Comparison of ENCODE assay signal across 9 mouse cellular contexts in the genomic region with DNA sequence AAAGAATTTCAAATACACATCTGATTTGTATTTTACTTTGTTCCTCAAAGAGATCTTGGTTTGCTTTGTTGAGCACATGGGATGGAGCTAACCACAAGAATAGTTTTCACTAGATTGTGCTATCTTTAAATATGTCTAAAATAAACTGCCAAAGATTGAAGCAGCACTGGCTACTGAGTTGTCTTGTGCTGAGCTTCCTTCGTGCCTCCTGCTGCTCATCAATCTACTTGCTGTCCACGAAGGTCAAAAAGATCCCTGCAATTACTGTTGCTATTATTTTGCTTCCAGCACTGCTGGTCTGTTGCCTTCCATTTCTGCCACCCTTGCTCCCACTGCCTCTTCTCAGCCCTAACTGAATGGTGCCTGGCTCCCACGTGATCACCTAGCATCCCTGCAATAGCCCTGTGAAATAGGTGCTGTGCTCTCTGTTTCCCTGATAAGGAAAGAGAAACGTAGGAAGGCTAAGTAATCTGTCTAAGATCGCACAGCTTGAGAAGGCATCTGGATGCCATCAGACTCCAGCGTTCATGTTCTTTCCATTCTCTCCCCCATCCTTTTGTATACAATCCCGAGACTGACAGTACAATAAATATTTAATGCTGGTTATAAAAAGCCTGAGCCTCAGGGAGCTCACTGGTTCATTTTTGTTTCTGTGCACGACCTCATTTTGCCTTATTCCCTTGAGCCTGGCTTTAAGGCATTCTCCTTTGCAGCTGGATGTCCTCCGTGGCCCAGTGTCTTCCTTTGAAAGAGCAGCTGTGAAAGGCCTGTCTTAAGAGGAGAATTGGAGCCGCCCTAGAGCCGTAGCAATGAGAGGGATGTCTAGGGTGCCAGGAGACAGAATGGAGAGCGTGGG. TPM values are rescaled to one million over a fixed set of nuclear protein-coding genes. Genes with fewer than 3 reads are reported as not detected.
DNase-seq lines count a peak whose midpoint lies in the region; ATAC-seq and TF ChIP-seq lines count a peak whose summit lies in the region.
"Had no signal": no experiment of that assay in that cellular context is flagged by ENCODE, and none has a peak within 500 bp of the region (broad histone marks: within the 10 kb centered on the region; RNA-seq: fewer than 3 reads in every experiment).

No protein-coding gene starts in this region.

- peak; percentile 72 for DNase-seq in intestine, embryonic 14.5 days (ENCODE audit: low spot score)
- DNase-seq in embryo, embryonic 11 days, result peak; percentile 19
- peak; percentile 29 for DNase-seq in hindbrain, embryonic 11.5 days (ENCODE audit: low spot score)
- DNase-seq in layer of hippocampus, postnatal 10 days (ENCODE audit: low spot score in 2 of 2), result no peak
- DNase-seq in left cerebral cortex, postnatal 10 days (ENCODE audit: extremely low spot score in 1 of 2, low spot score in 2 of 2), result no peak
- no peak for DNase-seq in thymus, postnatal 4 days

- H3K9me3 ChIP-seq in intestine, embryonic 14.5 days (ENCODE audit: control insufficient read depth, low read length), result no peaks in the 10 kb centered on the region
- no peaks in the 10 kb centered on the region for H3K9me3 ChIP-seq in intestine, postnatal 0 days (ENCODE audit: control insufficient read depth)
- H3K9me3 ChIP-seq in hindbrain, embryonic 11.5 days (ENCODE audit: control insufficient read depth, low read length), result no peaks in the 10 kb centered on the region
- H3K9me3 ChIP-seq: liver, embryonic 12.5 days had no signal

- intact Hi-C loops in left cerebral cortex, postnatal 10 days (cut with DNase I), result no loop called here

- H3K4me3 ChIP-seq in intestine, embryonic 14.5 days (ENCODE audit: low read depth, low read length), result no peak overlapping the region
- H3K4me3 ChIP-seq in intestine, postnatal 0 days (ENCODE audit: low read depth, low read length), result no peak overlapping the region
- no peak overlapping the region for H3K4me3 ChIP-seq in hindbrain, embryonic 11.5 days (ENCODE audit: low read depth, low read length)
- no peak overlapping the region for H3K4me3 ChIP-seq in myocyte
- H3K4me3 ChIP-seq: liver, embryonic 12.5 days had no signal

- WGBS in intestine, embryonic 14.5 days, result 13% methylated on average over 12 of the region's 12 CpGs
- WGBS in intestine, postnatal 0 days, result 24% methylated on average over 12 of the region's 12 CpGs
- 34% methylated on average over 12 of the region's 12 CpGs for whole genome bisulfite sequencing in hindbrain, embryonic 11.5 days

- no peak overlapping the region for H3K9ac ChIP-seq in intestine, embryonic 14.5 days (ENCODE audit: low read length)
- H3K9ac ChIP-seq in intestine, postnatal 0 days (ENCODE audit: low read depth, low read length), result no peak overlapping the region
- H3K9ac ChIP-seq in hindbrain, embryonic 11.5 days (ENCODE audit: low read depth, low read length), result no peak overlapping the region
- H3K9ac ChIP-seq: liver, embryonic 12.5 days had no signal

- peak overlapping the region; percentile 22; the same call in 1 of the 2 replicates for H3K4me2 ChIP-seq in intestine, embryonic 14.5 days (ENCODE audit: low read length)
- H3K4me2 ChIP-seq in intestine, postnatal 0 days (replicated peaks; ENCODE audit: low read depth), result no peak overlapping the region
- H3K4me2 ChIP-seq in hindbrain, embryonic 11.5 days (replicated peaks; ENCODE audit: low read depth, low read length), result no peak overlapping the region
- no peak overlapping the region for H3K4me2 ChIP-seq in myocyte (ENCODE audit: low read depth)
- H3K4me2 ChIP-seq: liver, embryonic 12.5 days had no signal

- no peak overlapping the region for H3ac ChIP-seq in myocyte (ENCODE audit: control insufficient read depth, insufficient read length)

- TF ChIP-seq POLR2A in myocyte (IDR thresholded peaks at IDR 0.05; ENCODE audit: insufficient read length, low read depth), result no peak

- H3K27ac ChIP-seq in intestine, embryonic 14.5 days (ENCODE audit: low read depth), result peak overlapping the region; percentile 91
- no peak overlapping the region for H3K27ac ChIP-seq in intestine, postnatal 0 days (ENCODE audit: low read depth, low read length)
- peak overlapping the region; percentile 54 for H3K27ac ChIP-seq in hindbrain, embryonic 11.5 days (ENCODE audit: low read depth, low read length)
- H3K27ac ChIP-seq: liver, embryonic 12.5 days had no signal

- no peak for TF ChIP-seq CTCF in intestine, postnatal 0 days (IDR thresholded peaks at IDR 0.05; ENCODE audit: low read depth)

- no peaks in the 10 kb centered on the region for H3K79me2 ChIP-seq in myocyte (ENCODE audit: control insufficient read depth, insufficient read depth)

- peak; percentile 77 for ATAC-seq in intestine, embryonic 14.5 days (replicated peaks; ENCODE audit: low FRiP score, low TSS enrichment, low read depth)
- ATAC-seq in intestine, postnatal 0 days, result no peak
- ATAC-seq in hindbrain, embryonic 11.5 days (ENCODE audit: low FRiP score), result peak; percentile 57
- ATAC-seq: liver, embryonic 12.5 days had no signal

- H3K36me3 ChIP-seq in intestine, embryonic 14.5 days (ENCODE audit: control insufficient read depth, insufficient read depth, low read length), result no peaks in the 10 kb centered on the region
- no peaks in the 10 kb centered on the region for H3K36me3 ChIP-seq in intestine, postnatal 0 days (ENCODE audit: control insufficient read depth, insufficient read depth)
- H3K36me3 ChIP-seq in hindbrain, embryonic 11.5 days (ENCODE audit: control insufficient read depth, insufficient read depth, low read length), result no peaks in the 10 kb centered on the region
- H3K36me3 ChIP-seq in myocyte (ENCODE audit: control insufficient read depth, insufficient read depth), result no peaks in the 10 kb centered on the region
- H3K36me3 ChIP-seq: liver, embryonic 12.5 days had no signal

- peaks cover 20% of the 10 kb centered on the region for H3K4me1 ChIP-seq in intestine, embryonic 14.5 days (replicated peaks; ENCODE audit: control insufficient read depth, insufficient read depth, low read length)
- H3K4me1 ChIP-seq in intestine, postnatal 0 days (replicated peaks; ENCODE audit: control insufficient read depth, insufficient read depth, low read length), result no peaks in the 10 kb centered on the region
- no peaks in the 10 kb centered on the region for H3K4me1 ChIP-seq in hindbrain, embryonic 11.5 days (replicated peaks; ENCODE audit: control insufficient read depth, insufficient read depth, low read length)

- H3K27me3 ChIP-seq in intestine, embryonic 14.5 days (replicated peaks; ENCODE audit: control insufficient read depth, insufficient read depth, low read length), result no peaks in the 10 kb centered on the region
- no peaks in the 10 kb centered on the region for H3K27me3 ChIP-seq in intestine, postnatal 0 days (replicated peaks; ENCODE audit: control insufficient read depth, insufficient read depth, low read length)
- no peaks in the 10 kb centered on the region for H3K27me3 ChIP-seq in hindbrain, embryonic 11.5 days (ENCODE audit: control insufficient read depth, insufficient read depth, low read length)
- H3K27me3 ChIP-seq in myocyte (ENCODE audit: control insufficient read depth, insufficient read depth, insufficient read length), result no peaks in the 10 kb centered on the region
- H3K27me3 ChIP-seq: liver, embryonic 12.5 days had no signal

TF ChIP-seq in myocyte, 11 proteins besides CTCF, POLR2A, EP300 and RAD21:
- TF ChIP-seq USF1 (IDR thresholded peaks at IDR 0.05; ENCODE audit: low read depth), result peak; percentile 15
- no peak for TF ChIP-seq POLR2AphosphoS2 (IDR thresholded peaks at IDR 0.05; ENCODE audit: insufficient read length, low read depth)

RNA-seq across cellular contexts. Expression of gene Spata6, which starts 49.0 kb away (rescaled TPM):
- 19.4 and 22.8 TPM in 2 replicates for polyA plus RNA-seq in intestine, embryonic 14.5 days (2014; fragmentation: Nextera tagmentation; extraction: Ambion mirVana)
- 8.1 and 8.7 TPM in 2 replicates for polyA plus RNA-seq in intestine, postnatal 0 days (2015; fragmentation: Nextera tagmentation; extraction: Ambion mirVana)
- polyA plus RNA-seq in hindbrain, embryonic 11.5 days (2014; fragmentation: Nextera tagmentation; extraction: Ambion mirVana), result 26.4 and 30.2 TPM in 2 replicates
- polyA plus RNA-seq in myocyte (2012; fragmentation: generic; extraction: Trizol), result 12.9 TPM
- total RNA-seq in layer of hippocampus, postnatal 10 days (2021), result 1 to 10 TPM; 6.2 to 8.3 TPM
- 1 to 10 TPM; 5.6 to 7.3 TPM for total RNA-seq in left cerebral cortex, postnatal 10 days (2021)

Comparison
In these comparisons a context has a peak if more than half of its experiments do, and no peak if none do; other contexts are left out.
1. DNase-seq: peak in intestine, embryonic 14.5 days (single experiment), embryo, embryonic 11 days (single experiment) and hindbrain, embryonic 11.5 days (single experiment); none in layer of hippocampus, postnatal 10 days (0 of 2), left cerebral cortex, postnatal 10 days (0 of 2) and thymus, postnatal 4 days (single experiment).